In genomic region chr6:136548796-136549195, GRCm38 (mm10) we compare ENCODE assay signal across 9 mouse cellular contexts. TPM values are rescaled to one million over a fixed set of nuclear protein-coding genes. Genes with fewer than 3 reads are reported as not detected.
DNase-seq lines count a peak whose midpoint lies in the region; ATAC-seq and TF ChIP-seq lines count a peak whose summit lies in the region.
"Had no signal": no experiment of that assay in that cellular context is flagged by ENCODE, and none has a peak within 500 bp of the region (broad histone marks: within the 10 kb centered on the region; RNA-seq: fewer than 3 reads in every experiment).

No protein-coding gene starts in this region.

- H3K27me3 ChIP-seq in kidney, embryonic 16.5 days (ENCODE audit: insufficient read depth, low read length) = no peaks in the 10 kb centered on the region
- no peaks in the 10 kb centered on the region for H3K27me3 ChIP-seq in hindbrain, embryonic 11.5 days (ENCODE audit: control insufficient read depth, insufficient read depth, low read length)
- no peaks in the 10 kb centered on the region for H3K27me3 ChIP-seq in midbrain, postnatal 0 days (ENCODE audit: insufficient read depth, low read length)
- H3K27me3 ChIP-seq: Patski had no signal

- no peak for TF ChIP-seq POLR2A in embryonic fibroblast, embryonic 13.5 days (IDR thresholded peaks at IDR 0.05; ENCODE audit: low read depth, low read length)

- H3K4me3 ChIP-seq in kidney, embryonic 16.5 days (ENCODE audit: low read length) = no peak overlapping the region
- H3K4me3 ChIP-seq in embryonic fibroblast, embryonic 13.5 days (ENCODE audit: insufficient read depth, low read length) = no peak overlapping the region
- no peak overlapping the region for H3K4me3 ChIP-seq in hindbrain, embryonic 11.5 days (ENCODE audit: low read depth, low read length)
- H3K4me3 ChIP-seq in midbrain, postnatal 0 days (ENCODE audit: low read depth, low read length) = no peak overlapping the region

- WGBS in kidney, embryonic 16.5 days = 87% methylated on average over 6 of the region's 6 CpGs
- 91% methylated on average over 6 of the region's 6 CpGs for WGBS in hindbrain, embryonic 11.5 days
- 61% methylated on average over 6 of the region's 6 CpGs for WGBS in midbrain, postnatal 0 days

- no peak for TF ChIP-seq CTCF in embryonic fibroblast, embryonic 13.5 days (IDR thresholded peaks at IDR 0.05; ENCODE audit: borderline replicate concordance, insufficient read depth, low read length)
- TF ChIP-seq CTCF in midbrain, postnatal 0 days (IDR thresholded peaks at IDR 0.05) = peak; percentile 15; the same call in 1 of the 2 replicates

- no peak for DNase-seq in kidney, adult 18-20 months
- no peak for DNase-seq in hindbrain, embryonic 11.5 days (ENCODE audit: low spot score)
- peak; percentile 46 for DNase-seq in midbrain, postnatal 0 days (ENCODE audit: low spot score)
- no peak for DNase-seq in adrenal gland, postnatal 4 days (ENCODE audit: low spot score in 2 of 2)
- DNase-seq in cerebellum, postnatal 14 days = no peak
- DNase-seq: lung, adult 2 months had no signal

- 0 out of 2 replicates have a peak overlapping the region, but pooled peaks have one; percentile 9 for H3K27ac ChIP-seq in kidney, embryonic 16.5 days (ENCODE audit: low read length)
- H3K27ac ChIP-seq in embryonic fibroblast, embryonic 13.5 days (ENCODE audit: insufficient read depth, low read length) = peak overlapping the region; percentile 41; the same call in 1 of the 2 replicates
- peak overlapping the region; percentile 53; the same call in 1 of the 2 replicates for H3K27ac ChIP-seq in hindbrain, embryonic 11.5 days (ENCODE audit: low read depth, low read length)
- H3K27ac ChIP-seq in midbrain, postnatal 0 days (ENCODE audit: low read depth, low read length) = peak overlapping the region; percentile 92

- no peaks in the 10 kb centered on the region for H3K36me3 ChIP-seq in kidney, embryonic 16.5 days (ENCODE audit: insufficient read depth, low read length)
- no peaks in the 10 kb centered on the region for H3K36me3 ChIP-seq in hindbrain, embryonic 11.5 days (ENCODE audit: control insufficient read depth, insufficient read depth, low read length)
- H3K36me3 ChIP-seq in midbrain, postnatal 0 days (ENCODE audit: insufficient read depth, low read length) = no peaks in the 10 kb centered on the region

- no peak for ATAC-seq in kidney, embryonic 16.5 days (ENCODE audit: low FRiP score, low TSS enrichment)
- ATAC-seq in hindbrain, embryonic 11.5 days (ENCODE audit: low FRiP score) = peak; percentile 63; the same call in 1 of the 2 replicates
- ATAC-seq in midbrain, postnatal 0 days (ENCODE audit: low FRiP score) = no peak
- ATAC-seq: Patski had no signal

- no peak overlapping the region for H3K4me2 ChIP-seq in kidney, embryonic 16.5 days (replicated peaks; ENCODE audit: low read depth, low read length)
- H3K4me2 ChIP-seq in hindbrain, embryonic 11.5 days (replicated peaks; ENCODE audit: low read depth, low read length) = no peak overlapping the region
- H3K4me2 ChIP-seq in midbrain, postnatal 0 days (ENCODE audit: low read depth, low read length, poor library complexity, severe bottlenecking) = no peak overlapping the region

- H3K9ac ChIP-seq in kidney, embryonic 16.5 days (replicated peaks; ENCODE audit: low read length) = no peak overlapping the region
- no peak overlapping the region for H3K9ac ChIP-seq in hindbrain, embryonic 11.5 days (ENCODE audit: low read depth, low read length)
- no peak overlapping the region for H3K9ac ChIP-seq in midbrain, postnatal 0 days (replicated peaks; ENCODE audit: low read length, poor library complexity, severe bottlenecking)

- no peaks in the 10 kb centered on the region for H3K9me3 ChIP-seq in kidney, embryonic 16.5 days (ENCODE audit: low read length)
- no peaks in the 10 kb centered on the region for H3K9me3 ChIP-seq in hindbrain, embryonic 11.5 days (ENCODE audit: control insufficient read depth, low read length)
- no peaks in the 10 kb centered on the region for H3K9me3 ChIP-seq in midbrain, postnatal 0 days (ENCODE audit: low read length)

- peaks cover 13% of the 10 kb centered on the region; the same call in 1 of the 2 replicates for H3K4me1 ChIP-seq in kidney, embryonic 16.5 days (ENCODE audit: insufficient read depth, low read length)
- H3K4me1 ChIP-seq in embryonic fibroblast, embryonic 13.5 days (ENCODE audit: control insufficient read depth, insufficient read depth, low read length) = no peaks in the 10 kb centered on the region; the same call in 1 of the 2 replicates
- H3K4me1 ChIP-seq in hindbrain, embryonic 11.5 days (replicated peaks; ENCODE audit: control insufficient read depth, insufficient read depth, low read length) = no peaks in the 10 kb centered on the region
- H3K4me1 ChIP-seq in midbrain, postnatal 0 days (ENCODE audit: insufficient read depth, low read length) = 0 out of 2 replicates have a peak, but pooled peaks cover 5% of the 10 kb centered on the region

RNA-seq across cellular contexts. Expression of gene Atf7ip, which starts 42.8 kb away (rescaled TPM):
- polyA plus RNA-seq in kidney, embryonic 16.5 days (2015; fragmentation: Nextera tagmentation; extraction: Ambion mirVana) = 38.0 and 41.0 TPM in 2 replicates
- 68.6 and 75.8 TPM in 2 replicates for polyA plus RNA-seq in embryonic fibroblast, embryonic 13.5 days (2011; ENCODE audit: insufficient read length, low read depth, missing spikeins)
- polyA plus RNA-seq in hindbrain, embryonic 11.5 days (2014; fragmentation: Nextera tagmentation; extraction: Ambion mirVana) = 54.1 and 73.7 TPM in 2 replicates
- total RNA-seq in midbrain, postnatal 0 days (2014; rRNA removed) = 43.1 and 55.2 TPM in 2 replicates
- 18.9 and 28.7 TPM in 2 replicates for polyA plus RNA-seq in midbrain, postnatal 0 days (2015; fragmentation: Nextera tagmentation; extraction: Ambion mirVana)
- total RNA-seq in adrenal gland, postnatal 4 days (2021) = 100 to 1,000 TPM; 119 to 123 TPM

Comparison
In these comparisons a context has a peak if more than half of its experiments do, and no peak if none do; other contexts are left out.
1. H3K27ac ChIP-seq: peak in every context shown above with its lines; median percentile 92 in midbrain, postnatal 0 days; 53 in hindbrain, embryonic 11.5 days; 41 in embryonic fibroblast, embryonic 13.5 days; 9 in kidney, embryonic 16.5 days.